Mouse (Mus musculus) right cerebral cortex, postnatal 14 days (tissue): Measurements from ENCODE around the gene 4933428M09Rik.
"Not testable (repeated sequence)": the region's sequence is repeated elsewhere in the genome, so short reads cannot be mapped to it uniquely, and the experiment has no call there.

Experiments
- DNase-seq: peaks from one replicate; pipeline ENCODE4 v3.0.0; 2022

4933428M09Rik gene

GRCm38 (mm10) chrX:139178928-139179327, at the start of gene 4933428M09Rik:
Gene 4933428M09Rik, plus strand, starts transcription at chrX:139179228.
- no peak for DNase-seq

DNA sequence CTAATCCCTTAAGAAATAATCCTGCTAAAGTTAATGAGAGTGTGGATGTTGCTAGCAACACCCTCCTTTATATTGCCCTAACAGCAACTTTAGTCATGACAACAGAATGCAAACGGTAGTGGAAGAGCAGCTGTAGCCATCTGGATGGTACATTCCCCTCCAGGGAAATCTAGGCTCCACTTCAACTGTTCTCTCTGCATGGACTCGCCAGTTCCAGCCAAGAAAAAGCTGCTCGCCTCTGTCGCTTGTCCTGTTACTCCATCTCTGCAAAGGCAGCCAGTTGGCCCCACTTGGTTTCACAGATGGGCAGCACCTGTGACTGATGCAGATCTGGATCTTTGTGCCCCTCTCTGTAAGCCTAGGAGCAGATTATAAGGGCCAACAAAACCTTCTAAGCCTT, 45.0 kb upstream of the 4933428M09Rik start:
- no peak for DNase-seq

GRCm38 (mm10) chrX:139191506-139191905, 12.5 kb downstream of the 4933428M09Rik start:
- not testable (repeated sequence) for DNase-seq

- no peak for DNase-seq
These were observed 15.7 kb downstream of the 4933428M09Rik start for GRCm38 (mm10) chrX:139194572-139195279.

- DNase-seq, result not testable (repeated sequence)
These were observed 30.3 kb downstream of the 4933428M09Rik start for GRCm38 (mm10) chrX:139209191-139209828.

GRCm38 (mm10) chrX:139209829-139210225, 30.8 kb downstream of the 4933428M09Rik start, which contains the start of gene Mum1l1:
Gene Mum1l1, plus strand, starts transcription at chrX:139210042.
- DNase-seq, result peak; percentile 20

GRCm38 (mm10) chrX:139214765-139215164, 35.7 kb downstream of the 4933428M09Rik start:
- no peak for DNase-seq

DNA sequence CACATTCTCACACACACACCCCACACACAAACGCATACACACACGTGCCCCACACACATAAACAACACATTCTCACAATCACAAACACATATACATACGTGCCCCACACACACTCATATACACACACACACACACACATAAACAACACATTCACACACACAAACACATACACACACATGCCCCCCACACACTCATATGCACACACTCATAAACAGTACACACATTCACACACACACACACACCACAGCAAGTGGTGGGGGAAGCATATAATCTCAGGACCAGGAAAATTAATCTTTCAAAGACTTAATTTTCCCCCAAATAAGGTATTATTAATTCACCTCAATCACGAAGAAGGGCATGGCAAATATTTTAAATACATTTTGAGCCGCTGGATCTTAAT, 37.4 kb downstream of the 4933428M09Rik start:
- DNase-seq, result no peak

DNA sequence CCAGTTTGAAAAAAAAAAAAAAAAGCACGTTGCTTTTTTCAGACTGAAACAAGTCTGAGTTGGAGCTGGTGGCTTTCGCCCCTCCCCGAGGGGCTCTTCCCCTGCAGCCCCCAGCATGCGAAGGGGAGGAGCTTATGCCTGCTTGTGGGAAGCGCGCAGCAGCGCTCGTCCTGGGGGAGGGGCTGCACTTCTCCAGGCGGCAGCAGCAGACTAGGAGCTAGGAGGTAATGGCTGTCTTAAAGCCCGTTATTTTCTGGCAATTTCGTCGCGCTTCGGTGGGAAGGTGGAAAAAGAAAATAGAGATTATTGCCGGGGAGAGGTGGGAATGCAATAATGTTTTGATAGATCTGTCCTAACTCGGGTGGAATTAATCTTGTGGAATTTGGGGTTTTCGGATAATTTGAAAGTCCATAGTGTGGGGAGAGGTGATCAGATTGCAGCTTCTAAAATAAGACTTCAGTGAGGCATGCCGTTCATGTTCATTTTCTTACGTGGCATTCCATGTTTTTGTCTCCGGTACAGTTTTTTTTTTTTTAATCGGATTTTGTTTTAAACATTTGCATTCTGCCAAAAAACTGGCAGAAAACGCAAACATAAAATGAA, 38.1 kb downstream of the 4933428M09Rik start:
- peak; percentile 56 for DNase-seq

- DNase-seq, result no peak
These were observed 38.7 kb downstream of the 4933428M09Rik start for GRCm38 (mm10) chrX:139217776-139218175.

DNA sequence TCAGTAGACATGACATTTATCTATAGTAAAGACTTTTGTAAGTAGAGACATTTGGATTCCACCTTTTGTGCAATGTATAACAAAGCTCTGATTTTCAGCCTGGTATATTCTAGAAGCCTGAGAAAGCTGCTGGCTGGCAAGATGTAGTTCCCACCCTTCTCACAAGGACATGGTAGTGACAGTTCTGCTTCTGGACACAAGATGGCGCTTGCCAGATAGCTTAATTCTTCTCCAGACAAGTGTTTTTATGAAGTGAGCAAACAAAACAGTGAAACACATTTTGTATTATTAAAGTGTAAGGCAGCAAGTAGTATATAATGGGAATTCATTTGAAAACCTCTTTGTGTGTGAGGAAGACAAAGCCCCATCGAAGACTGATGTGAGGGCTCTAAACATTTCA, 40.0 kb downstream of the 4933428M09Rik start:
- peak; percentile 47 for DNase-seq

DNA sequence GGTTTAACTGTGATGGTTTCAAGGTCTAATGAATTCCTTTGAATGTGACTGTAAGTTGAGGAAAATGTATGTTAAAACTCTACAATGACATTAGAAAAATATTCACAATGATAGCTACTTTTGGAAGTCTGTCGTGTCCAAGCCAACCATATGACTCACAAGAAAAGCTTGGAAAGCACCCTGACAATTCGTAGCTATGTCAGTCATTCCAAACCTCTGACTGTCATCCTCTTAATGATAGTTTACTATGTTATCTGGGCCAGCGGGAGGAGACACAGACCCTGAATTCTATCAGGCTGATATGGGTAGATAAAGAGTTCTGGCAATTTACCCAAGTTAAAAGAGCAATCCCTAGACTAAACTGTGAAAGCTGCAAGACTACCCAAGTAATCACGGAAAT, 41.8 kb downstream of the 4933428M09Rik start:
- DNase-seq, result no peak

DNA sequence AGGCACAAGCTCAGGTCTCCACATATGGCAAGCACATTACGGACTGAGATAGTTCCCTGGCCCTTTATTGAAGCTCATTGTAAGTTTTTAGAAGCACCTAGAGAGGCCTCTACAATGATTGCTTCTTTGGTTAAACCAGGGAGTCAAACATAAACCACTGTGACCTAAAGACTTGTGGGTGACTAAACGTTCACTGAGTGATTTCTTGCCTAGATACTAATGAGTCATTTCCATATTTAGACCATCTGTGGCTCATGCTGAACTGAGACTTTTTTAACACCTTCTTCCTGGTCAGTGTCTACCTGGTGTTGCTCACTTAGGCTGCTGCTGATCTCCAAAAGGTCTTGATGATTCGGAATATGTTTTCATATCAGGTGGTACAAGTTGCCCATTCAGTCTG, 42.9 kb downstream of the 4933428M09Rik start:
- DNase-seq, result no peak
